In the genomic region with DNA sequence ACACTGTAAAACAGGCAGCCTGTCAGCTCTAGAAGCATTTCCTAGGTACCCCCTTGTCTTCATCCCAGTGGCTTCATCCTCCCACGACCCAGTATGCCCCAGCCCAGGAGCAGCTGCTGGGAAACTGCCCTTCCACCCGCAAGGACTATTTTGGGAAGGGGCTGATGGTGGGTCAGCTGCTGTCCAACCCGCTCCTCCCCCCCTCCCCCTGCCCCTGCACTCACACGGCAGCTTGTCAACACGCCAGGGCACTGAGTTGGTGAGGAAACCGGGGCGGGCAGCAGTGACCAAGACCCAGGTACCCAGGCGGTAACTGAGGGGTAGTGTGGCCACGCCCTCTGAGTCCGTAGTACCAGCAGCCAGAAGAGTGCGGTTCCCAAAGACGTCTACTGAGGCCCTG, we compare ENCODE assay signal across 18 mouse cellular contexts. TPM values are rescaled to one million over a fixed set of nuclear protein-coding genes. Genes with fewer than 3 reads are reported as not detected.
A peak's percentile ranks its signal among the peaks of the same experiment; 100 is the strongest.
DNase-seq lines count a peak whose midpoint lies in the region; ATAC-seq lines count a peak whose summit lies in the region.
"Had no signal": no experiment of that assay in that cellular context is flagged by ENCODE, and none has a peak within 500 bp of the region (broad histone marks: within the 10 kb centered on the region; RNA-seq: fewer than 3 reads in every experiment).

No protein-coding gene starts in this region.

- H3K4me2 ChIP-seq in heart, embryonic 16.5 days (ENCODE audit: low read depth, low read length), result peak overlapping the region; percentile 19; the same call in 1 of the 2 replicates
- peak overlapping the region; percentile 5; the same call in 1 of the 2 replicates for H3K4me2 ChIP-seq in midbrain, embryonic 15.5 days
- no peak overlapping the region for H3K4me2 ChIP-seq in midbrain, embryonic 16.5 days (ENCODE audit: low read length)
- H3K4me2 ChIP-seq: neural tube, embryonic 12.5 days had no signal

- 43% methylated on average over 12 of the region's 12 CpGs for WGBS in heart, embryonic 16.5 days
- 70% methylated on average over 12 of the region's 12 CpGs for WGBS in midbrain, embryonic 15.5 days
- WGBS in midbrain, embryonic 16.5 days, result 65% methylated on average over 11 of the region's 12 CpGs

- H3K36me3 ChIP-seq in heart, embryonic 16.5 days (ENCODE audit: control insufficient read depth, insufficient read depth), result peaks cover 16% of the 10 kb centered on the region
- peaks cover 26% of the 10 kb centered on the region for H3K36me3 ChIP-seq in midbrain, embryonic 15.5 days (replicated peaks)
- H3K36me3 ChIP-seq in midbrain, embryonic 16.5 days (ENCODE audit: control insufficient read depth, insufficient read depth, low read length), result peaks cover 28% of the 10 kb centered on the region

- H3K27ac ChIP-seq in heart, embryonic 16.5 days (ENCODE audit: low read length), result no peak overlapping the region
- H3K27ac ChIP-seq in midbrain, embryonic 15.5 days, result no peak overlapping the region
- H3K27ac ChIP-seq in midbrain, embryonic 16.5 days (ENCODE audit: low read length), result no peak overlapping the region
- H3K27ac ChIP-seq: hindbrain, embryonic 14.5 days; neural tube, embryonic 12.5 days had no signal

- no peaks in the 10 kb centered on the region for H3K9me3 ChIP-seq in heart, embryonic 16.5 days (replicated peaks; ENCODE audit: control insufficient read depth, low read length)
- H3K9me3 ChIP-seq in midbrain, embryonic 15.5 days, result no peaks in the 10 kb centered on the region
- no peaks in the 10 kb centered on the region for H3K9me3 ChIP-seq in midbrain, embryonic 16.5 days (replicated peaks; ENCODE audit: control insufficient read depth, low read length, poor library complexity, severe bottlenecking)
- H3K9me3 ChIP-seq: neural tube, embryonic 12.5 days had no signal

- peaks cover 42% of the 10 kb centered on the region for H3K4me1 ChIP-seq in heart, embryonic 16.5 days (ENCODE audit: control insufficient read depth, insufficient read depth, low read length)
- peaks cover 46% of the 10 kb centered on the region for H3K4me1 ChIP-seq in midbrain, embryonic 15.5 days
- peaks cover 30% of the 10 kb centered on the region for H3K4me1 ChIP-seq in midbrain, embryonic 16.5 days (ENCODE audit: control insufficient read depth, insufficient read depth, low read length)

- peak; percentile 34 for DNase-seq in cerebellum, adult 8-10 months
- no peak for DNase-seq in cerebellum, adult 11 months
- DNase-seq in heart, adult 11 months, result peak; percentile 92
- no peak for DNase-seq in heart, adult 9 months (ENCODE audit: low spot score in 2 of 2)
- no peak for DNase-seq in heart, postnatal 10 days
- DNase-seq: adrenal gland, postnatal 10 days; cerebellum, postnatal 36 days; forebrain, postnatal 0 days; gastrocnemius, postnatal 36 days; kidney, adult 8-10 months; kidney, postnatal 14 days; left cerebral cortex, postnatal 4 days had no signal

- peaks cover 2% of the 10 kb centered on the region; the same call in 1 of the 2 replicates for H3K27me3 ChIP-seq in heart, embryonic 16.5 days (ENCODE audit: control insufficient read depth, insufficient read depth, low read length)
- no peaks in the 10 kb centered on the region for H3K27me3 ChIP-seq in midbrain, embryonic 15.5 days (replicated peaks)
- H3K27me3 ChIP-seq in midbrain, embryonic 16.5 days (ENCODE audit: control insufficient read depth, insufficient read depth, low read depth, low read length), result no peaks in the 10 kb centered on the region

- no peak for ATAC-seq in heart, embryonic 16.5 days (replicated peaks; ENCODE audit: extremely low read depth, insufficient read depth, low FRiP score)
- ATAC-seq in midbrain, embryonic 15.5 days (replicated peaks), result no peak
- ATAC-seq in midbrain, embryonic 16.5 days, result no peak
- ATAC-seq: forebrain, postnatal 0 days had no signal

- peak overlapping the region; percentile 42 for H3K9ac ChIP-seq in heart, embryonic 16.5 days (ENCODE audit: low read length)
- H3K9ac ChIP-seq in midbrain, embryonic 15.5 days, result no peak overlapping the region
- no peak overlapping the region for H3K9ac ChIP-seq in midbrain, embryonic 16.5 days (ENCODE audit: low read depth, low read length)
- H3K9ac ChIP-seq: forebrain, postnatal 0 days; hindbrain, embryonic 14.5 days; neural tube, embryonic 12.5 days had no signal

- intact Hi-C loops in heart, postnatal 10 days (cut with DNase I), result no loop called here

- no peak overlapping the region for H3K4me3 ChIP-seq in heart, embryonic 16.5 days (ENCODE audit: low read length)
- H3K4me3 ChIP-seq in midbrain, embryonic 15.5 days, result no peak overlapping the region
- no peak overlapping the region for H3K4me3 ChIP-seq in midbrain, embryonic 16.5 days (ENCODE audit: low read depth, low read length)
- H3K4me3 ChIP-seq: neural tube, embryonic 12.5 days had no signal

RNA-seq across cellular contexts. Expression of a gene that starts 3.7 kb away (rescaled TPM):
- 3.0 and 3.9 TPM in 2 replicates for polyA plus RNA-seq in heart, embryonic 16.5 days (2015; fragmentation: Nextera tagmentation; extraction: Ambion mirVana)
- 10 to 100 TPM; 20.0 to 23.8 TPM for total RNA-seq in heart, postnatal 10 days (2021)
- 28.7 and 36.4 TPM in 2 replicates for polyA plus RNA-seq in midbrain, embryonic 15.5 days (2015; fragmentation: Nextera tagmentation; extraction: Ambion mirVana)
- 18.1 and 20.5 TPM in 2 replicates for polyA plus RNA-seq in midbrain, embryonic 16.5 days (2015; fragmentation: Nextera tagmentation; extraction: Ambion mirVana)

RNA-seq across cellular contexts. Expression of a gene that starts 13.6 kb away (rescaled TPM):
- 215 and 234 TPM in 2 replicates for polyA plus RNA-seq in heart, embryonic 16.5 days (2015; fragmentation: Nextera tagmentation; extraction: Ambion mirVana)
- 100 to 1,000 TPM; 189 to 192 TPM for total RNA-seq in heart, postnatal 10 days (2021)
- 75.2 and 82.0 TPM in 2 replicates for polyA plus RNA-seq in midbrain, embryonic 15.5 days (2015; fragmentation: Nextera tagmentation; extraction: Ambion mirVana)
- polyA plus RNA-seq in midbrain, embryonic 16.5 days (2015; fragmentation: Nextera tagmentation; extraction: Ambion mirVana), result 65.2 and 75.8 TPM in 2 replicates

RNA-seq across cellular contexts. Expression of a gene that starts 26.2 kb away (rescaled TPM):
- 6.5 and 6.6 TPM in 2 replicates for polyA plus RNA-seq in heart, embryonic 16.5 days (2015; fragmentation: Nextera tagmentation; extraction: Ambion mirVana)
- total RNA-seq in heart, postnatal 10 days (2021), result 1 to 10 TPM; 2.8 to 4.6 TPM
- 9.0 TPM in 2 replicates for polyA plus RNA-seq in midbrain, embryonic 15.5 days (2015; fragmentation: Nextera tagmentation; extraction: Ambion mirVana)
- 8.3 and 11.6 TPM in 2 replicates for polyA plus RNA-seq in midbrain, embryonic 16.5 days (2015; fragmentation: Nextera tagmentation; extraction: Ambion mirVana)

RNA-seq across cellular contexts. Expression of a gene that starts 36.0 kb away (rescaled TPM):
- polyA plus RNA-seq in heart, embryonic 16.5 days (2015; fragmentation: Nextera tagmentation; extraction: Ambion mirVana), result 308 and 331 TPM in 2 replicates
- 100 to 1,000 TPM; 155 to 156 TPM for total RNA-seq in heart, postnatal 10 days (2021)
- 146 and 168 TPM in 2 replicates for polyA plus RNA-seq in midbrain, embryonic 15.5 days (2015; fragmentation: Nextera tagmentation; extraction: Ambion mirVana)
- 144 and 150 TPM in 2 replicates for polyA plus RNA-seq in midbrain, embryonic 16.5 days (2015; fragmentation: Nextera tagmentation; extraction: Ambion mirVana)

RNA-seq across cellular contexts. Expression of a gene that starts 50.5 kb away (rescaled TPM):
- 0.72 and 1.3 TPM in 2 replicates for polyA plus RNA-seq in heart, embryonic 16.5 days (2015; fragmentation: Nextera tagmentation; extraction: Ambion mirVana)
- under 1 TPM; 0.29 to 0.32 TPM for total RNA-seq in heart, postnatal 10 days (2021)
- 160 and 165 TPM in 2 replicates for polyA plus RNA-seq in midbrain, embryonic 15.5 days (2015; fragmentation: Nextera tagmentation; extraction: Ambion mirVana)
- 151 and 155 TPM in 2 replicates for polyA plus RNA-seq in midbrain, embryonic 16.5 days (2015; fragmentation: Nextera tagmentation; extraction: Ambion mirVana)
- total RNA-seq: gastrocnemius, postnatal 36 days; megakaryocyte-erythroid progenitor cell, adult 5-6 weeks had no signal

Comparison
In these comparisons a context has a peak if more than half of its experiments do, and no peak if none do; other contexts are left out.
1. DNase-seq: peak in cerebellum, adult 8-10 months (single experiment) and heart, adult 11 months (single experiment); none in cerebellum, adult 11 months (single experiment), heart, adult 9 months (0 of 2) and heart, postnatal 10 days (0 of 2).